Mouse (Mus musculus): Measurements from ENCODE around the gene Trpm5. TPM values are rescaled to one million over a fixed set of nuclear protein-coding genes. Genes with fewer than 3 reads are reported as not detected.

Trpm5 gene
- polyA plus RNA-seq (2014; fragmentation: Nextera tagmentation; extraction: Ambion mirVana) = 0.57 and 0.70 TPM in 2 replicates

DNA sequence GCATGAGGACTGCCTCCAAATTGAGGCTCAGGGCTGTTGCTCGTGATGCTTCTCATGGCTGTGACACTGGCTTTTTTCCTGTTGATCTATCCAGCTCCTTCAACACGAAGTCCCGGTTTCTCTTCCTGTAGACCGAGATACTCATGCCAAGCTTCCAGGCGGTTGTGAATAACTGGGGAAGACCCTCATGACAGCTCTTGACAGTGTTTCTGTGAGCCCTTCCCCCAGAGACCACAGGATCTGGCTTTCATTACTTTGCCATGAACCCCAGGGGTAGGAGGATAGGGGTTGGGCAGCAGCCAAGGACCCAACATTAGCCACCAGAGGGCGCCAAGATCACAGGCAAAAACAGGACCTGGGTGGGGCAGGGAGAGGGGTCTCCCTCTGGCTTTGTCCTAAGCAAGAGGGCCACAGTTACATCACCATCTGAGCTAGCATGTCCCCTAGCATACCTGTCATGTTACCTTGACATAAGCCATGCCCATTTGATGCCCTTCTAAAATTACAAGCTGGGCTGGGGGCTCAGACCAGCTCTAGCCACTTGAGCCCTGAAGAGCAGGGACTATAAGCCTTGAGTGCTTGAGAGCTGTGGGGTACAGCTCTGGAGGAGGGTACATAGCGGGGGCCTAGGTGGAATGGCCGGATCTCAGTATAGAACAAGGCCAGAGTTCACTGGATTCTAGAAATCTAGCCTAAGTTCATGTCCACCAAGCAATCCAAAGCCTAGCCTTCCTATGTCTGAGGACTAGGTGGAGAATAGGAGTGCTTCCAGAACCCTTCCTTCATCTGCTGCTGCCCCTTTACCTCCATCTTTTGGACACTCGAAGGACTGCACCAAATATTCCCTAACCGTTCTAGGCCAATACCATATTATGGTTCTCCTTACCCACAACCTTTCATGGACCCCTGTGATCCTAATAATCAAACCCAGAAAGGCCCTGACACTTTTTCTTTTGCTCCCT, at the start of gene Trpm5:
Gene Trpm5 (minus strand): TSS at position 51 of the 962 bp plus-strand sequence.
- H3K4me2 ChIP-seq = no peak within 1 kb of the TSS
- no peak within 1 kb of the TSS for H3K4me3 ChIP-seq (ENCODE audit: low read depth, low read length)
- ATAC-seq (ENCODE audit: low FRiP score) (peak; percentile 46; the same call in 1 of the 2 replicates), DNase-seq (ENCODE audit: low spot score, missing footprints) (peak; percentile 94)
- H3K27ac ChIP-seq (ENCODE audit: low read depth, low read length) = no peak within 1 kb of the TSS
- H3K4me1 ChIP-seq (ENCODE audit: control insufficient read depth, insufficient read depth, low read length) = no peaks in the 10 kb centered on the region
- H3K36me3 ChIP-seq (ENCODE audit: control insufficient read depth, insufficient read depth, low read length) = no peaks in the 10 kb centered on the region
- no peaks in the 10 kb centered on the region for H3K27me3 ChIP-seq (ENCODE audit: control insufficient read depth, insufficient read depth, low read length)
- H3K9ac ChIP-seq (ENCODE audit: low read length) = no peak within 1 kb of the TSS
- no peaks in the 10 kb centered on the region for H3K9me3 ChIP-seq (ENCODE audit: control insufficient read depth, low read length)
- 59% methylated on average over 10 of the region's 10 CpGs for WGBS

DNA sequence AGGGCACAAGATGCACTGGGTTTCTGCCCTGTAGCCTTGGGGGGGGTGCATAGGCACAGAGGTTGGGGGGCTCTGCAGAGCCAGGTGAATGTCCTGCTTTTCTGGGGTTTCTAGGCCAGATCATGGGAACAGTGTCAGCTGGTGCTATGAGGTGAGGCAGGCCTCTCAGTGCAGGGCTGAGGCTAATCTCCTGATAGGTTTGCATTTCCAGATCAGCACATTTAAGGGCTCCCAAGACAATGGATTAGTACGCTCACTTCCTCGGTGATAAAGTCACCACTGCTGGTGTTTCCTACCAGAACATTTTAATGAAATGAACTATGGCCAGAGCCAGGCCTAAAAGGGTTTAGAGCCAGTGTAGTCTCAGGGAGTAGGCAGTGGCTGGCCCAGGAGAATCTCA, 48.2 kb upstream of the Trpm5 start:
- H3K27me3 ChIP-seq (ENCODE audit: control insufficient read depth, insufficient read depth, low read length) = no peaks in the 10 kb centered on the region
- 94% methylated on average over 2 of the region's 2 CpGs for WGBS
- H3K4me2 ChIP-seq = no peak overlapping the region
- H3K27ac ChIP-seq (ENCODE audit: low read depth, low read length) = no peak overlapping the region
- H3K9me3 ChIP-seq (ENCODE audit: control insufficient read depth, low read length) = no peaks in the 10 kb centered on the region
- H3K9ac ChIP-seq (ENCODE audit: low read length) = no peak overlapping the region
- DNase-seq (ENCODE audit: low spot score, missing footprints) (no peak), ATAC-seq (ENCODE audit: low FRiP score) (no peak)
- H3K4me1 ChIP-seq (ENCODE audit: control insufficient read depth, insufficient read depth, low read length) = no peaks in the 10 kb centered on the region
- no peaks in the 10 kb centered on the region for H3K36me3 ChIP-seq (ENCODE audit: control insufficient read depth, insufficient read depth, low read length)
- H3K4me3 ChIP-seq (ENCODE audit: low read depth, low read length) = no peak overlapping the region

DNA sequence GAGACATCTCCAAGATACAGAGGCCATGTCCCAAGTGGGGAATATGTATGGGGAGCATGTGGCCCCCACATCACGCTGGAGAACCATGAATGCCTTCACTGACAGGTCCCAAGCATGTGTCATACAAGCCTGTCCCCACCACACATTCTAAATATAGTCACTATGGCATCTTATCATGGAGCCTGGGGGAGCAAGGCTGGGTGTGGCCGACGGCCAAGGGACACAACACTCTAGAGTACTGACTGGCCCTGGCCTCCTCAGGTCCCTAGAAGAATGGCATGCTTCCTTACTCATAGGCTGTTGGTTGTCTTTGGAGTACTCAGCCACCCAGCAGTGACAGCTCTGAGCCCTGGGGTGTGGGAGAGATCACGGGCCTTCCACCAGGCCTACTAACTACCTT, 45.5 kb upstream of the Trpm5 start:
- H3K4me3 ChIP-seq (ENCODE audit: low read depth, low read length) = no peak overlapping the region
- no peaks in the 10 kb centered on the region for H3K36me3 ChIP-seq (ENCODE audit: control insufficient read depth, insufficient read depth, low read length)
- WGBS = 86% methylated on average over 4 of the region's 4 CpGs
- no peak overlapping the region for H3K27ac ChIP-seq (ENCODE audit: low read depth, low read length)
- H3K4me1 ChIP-seq (ENCODE audit: control insufficient read depth, insufficient read depth, low read length) = no peaks in the 10 kb centered on the region
- no peak overlapping the region for H3K9ac ChIP-seq (ENCODE audit: low read length)
- H3K27me3 ChIP-seq (ENCODE audit: control insufficient read depth, insufficient read depth, low read length) = no peaks in the 10 kb centered on the region
- H3K9me3 ChIP-seq (ENCODE audit: control insufficient read depth, low read length) = no peaks in the 10 kb centered on the region
- no peak for ATAC-seq (ENCODE audit: low FRiP score)
- DNase-seq (ENCODE audit: low spot score, missing footprints) = peak; percentile 14
- no peak overlapping the region for H3K4me2 ChIP-seq

DNA sequence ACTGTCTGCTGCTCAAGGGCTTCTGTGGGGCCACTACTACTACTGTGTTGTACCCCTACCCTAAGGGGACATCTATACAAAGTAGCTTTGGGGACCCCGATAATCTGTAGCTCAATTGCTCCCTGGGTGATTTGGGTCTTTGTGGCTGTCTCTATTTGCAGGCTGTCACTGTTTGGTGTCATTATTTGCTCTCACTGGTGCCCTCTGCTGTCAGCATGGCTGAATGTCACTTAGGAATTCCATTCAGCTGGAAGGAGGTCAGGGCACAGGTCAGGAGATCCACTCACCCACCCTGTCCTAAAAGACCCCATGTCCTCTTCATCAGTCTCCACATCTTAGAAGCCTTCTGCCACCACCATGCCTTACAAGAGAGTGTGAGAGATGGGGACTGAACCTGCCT, 44.3 kb upstream of the Trpm5 start:
- ATAC-seq (ENCODE audit: low FRiP score) (no peak), DNase-seq (ENCODE audit: low spot score, missing footprints) (peak; percentile 90)
- H3K27ac ChIP-seq (ENCODE audit: low read depth, low read length) = no peak overlapping the region
- H3K4me3 ChIP-seq (ENCODE audit: low read depth, low read length) = no peak overlapping the region
- H3K36me3 ChIP-seq (ENCODE audit: control insufficient read depth, insufficient read depth, low read length) = no peaks in the 10 kb centered on the region
- H3K4me1 ChIP-seq (ENCODE audit: control insufficient read depth, insufficient read depth, low read length) = no peaks in the 10 kb centered on the region
- no peak overlapping the region for H3K9ac ChIP-seq (ENCODE audit: low read length)
- no peaks in the 10 kb centered on the region for H3K9me3 ChIP-seq (ENCODE audit: control insufficient read depth, low read length)
- H3K4me2 ChIP-seq = no peak overlapping the region
- WGBS = 30% methylated on average over 1 of the region's 1 CpGs
- no peaks in the 10 kb centered on the region for H3K27me3 ChIP-seq (ENCODE audit: control insufficient read depth, insufficient read depth, low read length)

- Histone ChIP-seq H3K4me2 (no peak overlapping the region), H3K9me3 (ENCODE audit: control insufficient read depth, low read length) (no peaks in the 10 kb centered on the region), H3K4me1 (ENCODE audit: control insufficient read depth, insufficient read depth, low read length) (no peaks in the 10 kb centered on the region), H3K27me3 (ENCODE audit: control insufficient read depth, insufficient read depth, low read length) (no peaks in the 10 kb centered on the region), H3K36me3 (ENCODE audit: control insufficient read depth, insufficient read depth, low read length) (no peaks in the 10 kb centered on the region), H3K27ac (ENCODE audit: low read depth, low read length) (no peak overlapping the region), H3K4me3 (ENCODE audit: low read depth, low read length) (no peak overlapping the region), H3K9ac (ENCODE audit: low read length) (no peak overlapping the region)
- no peak for ATAC-seq (ENCODE audit: low FRiP score)
- WGBS = 69% methylated on average over 5 of the region's 5 CpGs
- DNase-seq (ENCODE audit: low spot score, missing footprints) = no peak
Observed at GRCm38 (mm10) chr7:143136561-143136960, 42.1 kb upstream of the Trpm5 start.

GRCm38 (mm10) chr7:143136125-143136524, 41.7 kb upstream of the Trpm5 start:
- no peaks in the 10 kb centered on the region for H3K9me3 ChIP-seq (ENCODE audit: control insufficient read depth, low read length)
- no peak overlapping the region for H3K27ac ChIP-seq (ENCODE audit: low read depth, low read length)
- no peaks in the 10 kb centered on the region for H3K27me3 ChIP-seq (ENCODE audit: control insufficient read depth, insufficient read depth, low read length)
- H3K4me2 ChIP-seq = no peak overlapping the region
- no peak overlapping the region for H3K4me3 ChIP-seq (ENCODE audit: low read depth, low read length)
- WGBS = 61% methylated on average over 2 of the region's 2 CpGs
- no peaks in the 10 kb centered on the region for H3K36me3 ChIP-seq (ENCODE audit: control insufficient read depth, insufficient read depth, low read length)
- H3K4me1 ChIP-seq (ENCODE audit: control insufficient read depth, insufficient read depth, low read length) = no peaks in the 10 kb centered on the region
- H3K9ac ChIP-seq (ENCODE audit: low read length) = no peak overlapping the region
- no peak for ATAC-seq (ENCODE audit: low FRiP score)
- DNase-seq (ENCODE audit: low spot score, missing footprints) = no peak

DNA sequence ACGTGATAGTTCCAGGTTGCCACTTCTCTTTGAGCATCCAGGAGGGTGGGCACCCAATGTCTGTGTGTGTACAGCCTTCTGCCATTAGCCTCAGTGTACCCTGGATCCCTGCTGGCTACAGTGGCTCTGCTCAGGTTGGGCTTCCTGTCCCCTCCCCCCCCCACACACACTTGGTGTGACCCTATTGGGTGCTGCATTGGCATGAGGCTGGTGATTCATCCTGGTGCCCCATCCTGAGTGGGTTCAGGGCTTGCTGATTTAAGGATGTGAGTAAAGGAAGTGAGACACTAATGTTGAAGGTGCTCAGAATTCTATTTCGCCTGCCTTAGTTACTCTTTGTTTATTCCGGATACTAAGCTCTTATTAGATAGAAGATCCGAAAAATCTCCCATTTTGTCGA, 38.4 kb upstream of the Trpm5 start:
- DNase-seq (ENCODE audit: low spot score, missing footprints) (peak; percentile 65), ATAC-seq (ENCODE audit: low FRiP score) (no peak)
- H3K27ac ChIP-seq (ENCODE audit: low read depth, low read length) = no peak overlapping the region
- H3K4me1 ChIP-seq (ENCODE audit: control insufficient read depth, insufficient read depth, low read length) = no peaks in the 10 kb centered on the region
- H3K36me3 ChIP-seq (ENCODE audit: control insufficient read depth, insufficient read depth, low read length) = no peaks in the 10 kb centered on the region
- 82% methylated on average over 5 of the region's 5 CpGs for WGBS
- H3K9ac ChIP-seq (ENCODE audit: low read length) = no peak overlapping the region
- H3K4me3 ChIP-seq (ENCODE audit: low read depth, low read length) = no peak overlapping the region
- H3K9me3 ChIP-seq (ENCODE audit: control insufficient read depth, low read length) = no peaks in the 10 kb centered on the region
- H3K27me3 ChIP-seq (ENCODE audit: control insufficient read depth, insufficient read depth, low read length) = no peaks in the 10 kb centered on the region
- H3K4me2 ChIP-seq = no peak overlapping the region

GRCm38 (mm10) chr7:143124902-143125301, 30.5 kb upstream of the Trpm5 start:
- WGBS = 72% methylated on average over 3 of the region's 3 CpGs
- H3K4me3 ChIP-seq (ENCODE audit: low read depth, low read length) = no peak overlapping the region
- no peaks in the 10 kb centered on the region for H3K36me3 ChIP-seq (ENCODE audit: control insufficient read depth, insufficient read depth, low read length)
- H3K4me2 ChIP-seq = no peak overlapping the region
- 0 out of 2 replicates have a peak, but pooled peaks cover 2% of the 10 kb centered on the region for H3K4me1 ChIP-seq (ENCODE audit: control insufficient read depth, insufficient read depth, low read length)
- H3K9ac ChIP-seq (ENCODE audit: low read length) = no peak overlapping the region
- H3K27me3 ChIP-seq (ENCODE audit: control insufficient read depth, insufficient read depth, low read length) = no peaks in the 10 kb centered on the region; the same call in 1 of the 2 replicates
- DNase-seq (ENCODE audit: low spot score, missing footprints) (no peak), ATAC-seq (ENCODE audit: low FRiP score) (no peak)
- H3K27ac ChIP-seq (ENCODE audit: low read depth, low read length) = no peak overlapping the region
- H3K9me3 ChIP-seq (ENCODE audit: control insufficient read depth, low read length) = no peaks in the 10 kb centered on the region

All from midbrain, embryonic 11.5 days (tissue).